Mouse (Mus musculus): ENCODE data around the gene Ncapg2. TPM values are rescaled to one million over a fixed set of nuclear protein-coding genes. Genes with fewer than 3 reads are reported as not detected.

Gene Ncapg2
- polyA plus RNA-seq, 1 experiment from 2014 or later, result 7.7 TPM

DNA sequence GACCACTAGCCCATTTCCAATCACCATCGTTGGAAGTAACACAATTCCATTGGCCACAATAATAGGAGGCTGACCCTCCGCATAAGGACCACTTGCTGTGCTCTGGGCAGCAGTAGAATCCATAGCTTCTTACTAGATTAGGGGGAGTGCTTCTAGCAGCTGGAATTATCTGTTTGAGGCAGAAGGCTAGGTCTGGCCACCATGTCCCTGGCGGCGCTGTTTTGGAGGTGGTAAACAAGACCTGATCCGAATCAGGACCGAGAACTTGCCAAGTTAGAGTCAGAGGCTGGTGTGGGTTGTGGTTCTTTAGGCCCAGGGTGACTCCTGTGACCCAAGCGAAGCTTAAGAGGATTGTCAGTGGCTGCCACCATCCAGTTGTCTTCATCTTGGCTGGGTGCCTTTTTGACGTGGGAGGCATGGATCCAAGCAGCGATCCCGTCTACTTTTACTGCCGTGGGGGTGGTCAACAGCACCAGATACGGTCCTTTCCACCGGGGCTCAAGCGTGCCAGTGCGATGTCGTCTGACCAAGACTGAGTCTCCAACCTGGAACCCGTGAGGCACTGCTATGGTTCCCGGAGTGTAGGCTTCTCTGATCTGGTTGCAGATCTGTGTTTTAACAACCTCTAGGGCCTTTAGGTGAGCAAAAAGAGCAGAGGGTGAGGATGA, 1.1 kb upstream of the Ncapg2 start:
- Histone ChIP-seq H3K4me1 (peaks cover 17% of the 10 kb centered on the region), H3K9me3 (replicated peaks) (0 out of 2 replicates have a peak, but pooled peaks cover 10% of the 10 kb centered on the region), H3K27ac (replicated peaks) (no peak overlapping the region), H3K9ac (replicated peaks) (no peak overlapping the region), H3K36me3 (0 out of 2 replicates have a peak, but pooled peaks cover 11% of the 10 kb centered on the region), H3K4me3 (replicated peaks) (peak overlapping the region; percentile 79), H3K4me2 (peak overlapping the region; percentile 82), H3K27me3 (replicated peaks) (no peaks in the 10 kb centered on the region)
- no peak; the same call in 1 of the 2 replicates for ATAC-seq (ENCODE audit: low FRiP score)
- WGBS, result 96% methylated on average over 18 of the region's 18 CpGs

DNA sequence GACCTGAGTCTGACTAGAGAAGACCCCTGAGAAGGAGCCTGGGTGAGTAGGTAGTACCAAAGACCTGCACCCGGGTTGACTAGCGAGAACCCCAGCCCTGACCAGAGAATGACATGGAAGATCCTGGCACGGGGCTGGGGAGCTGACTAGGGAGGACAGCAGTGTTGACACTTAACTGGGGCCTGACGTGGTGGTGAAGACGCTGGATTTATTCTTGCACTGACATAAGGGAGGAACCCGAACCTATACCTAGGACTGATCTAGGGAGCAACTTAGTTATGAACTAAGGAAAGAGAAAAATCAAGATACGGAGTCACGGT, 594 bp downstream of the Ncapg2 start:
- Histone ChIP-seq H3K27ac (replicated peaks) (no peak overlapping the region), H3K36me3 (0 out of 2 replicates have a peak, but pooled peaks cover 11% of the 10 kb centered on the region), H3K9ac (replicated peaks) (peak overlapping the region; percentile 58), H3K9me3 (replicated peaks) (0 out of 2 replicates have a peak, but pooled peaks cover 10% of the 10 kb centered on the region), H3K4me1 (peaks cover 17% of the 10 kb centered on the region), H3K4me2 (peak overlapping the region; percentile 82), H3K27me3 (replicated peaks) (no peaks in the 10 kb centered on the region), H3K4me3 (replicated peaks) (peak overlapping the region; percentile 79)
- no peak for ATAC-seq (ENCODE audit: low FRiP score)
- 11% methylated on average over 8 of the region's 8 CpGs for WGBS

DNA sequence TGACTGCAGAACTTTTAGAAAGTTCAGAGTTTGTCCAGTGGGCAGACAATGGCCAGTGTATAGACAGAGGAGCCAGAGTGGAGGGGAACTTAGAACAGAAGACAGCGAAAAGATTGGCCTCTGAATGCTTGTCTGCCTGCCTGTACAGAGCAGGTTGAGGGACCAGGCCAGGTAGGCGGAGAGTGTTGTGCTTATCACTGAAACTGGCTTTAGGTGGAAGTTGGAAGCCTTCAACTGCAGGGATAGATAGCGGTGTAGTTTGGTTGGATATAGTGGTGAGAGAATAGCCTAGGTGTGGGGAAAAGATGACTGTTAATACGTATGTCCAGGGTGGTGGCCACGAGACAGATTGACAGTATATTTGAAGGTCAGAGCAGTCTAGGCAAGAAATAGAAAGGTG, 2.7 kb downstream of the Ncapg2 start:
- H3K9me3 ChIP-seq (replicated peaks), result no peaks in the 10 kb centered on the region
- H3K4me1 ChIP-seq, result peaks cover 17% of the 10 kb centered on the region
- H3K4me3 ChIP-seq (replicated peaks), result no peak overlapping the region
- no peaks in the 10 kb centered on the region for H3K27me3 ChIP-seq (replicated peaks)
- H3K4me2 ChIP-seq, result no peak overlapping the region
- H3K36me3 ChIP-seq, result 0 out of 2 replicates have a peak, but pooled peaks cover 7% of the 10 kb centered on the region
- 98% methylated on average over 5 of the region's 5 CpGs for WGBS
- no peak overlapping the region for H3K9ac ChIP-seq (replicated peaks)
- no peak for ATAC-seq (ENCODE audit: low FRiP score)
- H3K27ac ChIP-seq (replicated peaks), result no peak overlapping the region

DNA sequence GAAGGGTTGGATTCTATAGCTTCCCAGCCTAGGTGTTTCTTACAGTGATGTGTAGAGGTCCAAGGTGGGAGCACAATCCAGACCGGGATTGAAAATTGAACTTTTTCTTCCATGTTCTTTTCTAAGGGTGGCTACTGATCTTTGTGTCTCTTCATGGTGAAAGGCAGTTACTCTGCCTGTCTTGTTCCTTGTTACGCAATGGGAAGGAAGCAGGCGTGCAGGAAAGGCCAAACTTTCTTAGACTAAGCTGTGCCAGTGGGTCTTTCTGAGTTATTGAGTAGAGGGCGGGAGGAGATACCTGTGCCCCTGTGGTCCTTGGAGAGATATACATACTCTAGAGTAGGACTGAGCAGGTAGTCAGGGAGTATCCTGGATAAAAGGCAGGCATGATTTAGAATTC, 9.7 kb downstream of the Ncapg2 start:
- Histone ChIP-seq H3K9ac (replicated peaks) (no peak overlapping the region), H3K4me1 (no peaks in the 10 kb centered on the region), H3K9me3 (replicated peaks) (no peaks in the 10 kb centered on the region), H3K4me2 (no peak overlapping the region), H3K4me3 (replicated peaks) (no peak overlapping the region), H3K27me3 (replicated peaks) (no peaks in the 10 kb centered on the region), H3K36me3 (peaks cover 3% of the 10 kb centered on the region; the same call in 1 of the 2 replicates), H3K27ac (replicated peaks) (no peak overlapping the region)
- ATAC-seq (ENCODE audit: low FRiP score), result no peak
- WGBS, result 98% methylated on average over 4 of the region's 4 CpGs

DNA sequence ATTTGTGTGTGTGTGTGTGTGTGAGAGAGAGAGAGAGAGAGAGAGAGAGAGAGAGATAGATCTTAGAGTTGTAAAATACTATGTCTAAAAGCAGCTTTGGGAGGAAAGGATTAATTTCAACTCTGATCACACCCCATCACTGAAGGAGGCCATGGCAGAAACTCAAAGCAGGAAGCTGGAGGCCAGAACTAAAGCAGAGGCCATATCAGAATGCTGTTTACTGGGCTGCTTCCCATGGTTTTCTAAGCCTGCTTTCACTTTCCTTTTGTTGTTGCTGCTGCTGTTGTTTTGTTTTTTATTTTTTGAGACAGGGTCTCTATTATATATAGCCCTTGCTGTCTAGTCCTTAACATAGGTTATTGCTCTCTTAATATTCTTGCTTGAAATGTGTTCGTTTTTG, 11.3 kb downstream of the Ncapg2 start:
- H3K9me3 ChIP-seq (replicated peaks), result no peaks in the 10 kb centered on the region
- no peak for ATAC-seq (ENCODE audit: low FRiP score)
- 95% methylated on average over 1 of the region's 1 CpGs for WGBS

DNA sequence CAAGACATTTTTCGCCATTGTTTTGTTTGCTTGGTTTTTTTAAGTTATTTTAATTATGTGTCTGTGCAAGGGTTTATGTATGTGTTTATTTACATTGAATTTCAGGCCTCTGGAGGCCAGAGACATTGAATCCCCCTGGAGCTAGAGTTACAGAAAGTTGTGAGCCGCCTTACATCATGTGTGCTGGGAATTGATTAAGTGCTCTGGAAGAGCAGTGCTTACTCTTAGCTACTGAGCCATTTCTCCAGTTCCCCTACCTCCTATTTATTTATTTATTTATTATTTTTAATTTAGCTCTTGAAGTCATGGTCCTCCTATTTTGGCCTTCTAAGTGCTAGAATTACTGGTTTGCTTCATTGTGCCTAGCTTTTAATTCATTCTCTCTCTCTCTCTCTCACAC, 16.5 kb downstream of the Ncapg2 start:
- no peaks in the 10 kb centered on the region for H3K4me1 ChIP-seq
- peaks cover 2% of the 10 kb centered on the region; the same call in 1 of the 2 replicates for H3K36me3 ChIP-seq
- ATAC-seq (ENCODE audit: low FRiP score), result no peak
- H3K27me3 ChIP-seq (replicated peaks), result no peaks in the 10 kb centered on the region
- no peak overlapping the region for H3K9ac ChIP-seq (replicated peaks)
- no peaks in the 10 kb centered on the region for H3K9me3 ChIP-seq (replicated peaks)
- H3K4me3 ChIP-seq (replicated peaks), result no peak overlapping the region
- H3K27ac ChIP-seq (replicated peaks), result no peak overlapping the region
- no peak overlapping the region for H3K4me2 ChIP-seq
- 98% methylated on average over 2 of the region's 2 CpGs for WGBS

More for the DNA sequence above, 11.3 kb downstream of the Ncapg2 start:
- H3K27ac ChIP-seq (replicated peaks), result no peak overlapping the region
- H3K4me1 ChIP-seq, result no peaks in the 10 kb centered on the region
- no peaks in the 10 kb centered on the region for H3K27me3 ChIP-seq (replicated peaks)
- H3K4me2 ChIP-seq, result no peak overlapping the region
- no peak overlapping the region for H3K9ac ChIP-seq (replicated peaks)
- no peak overlapping the region for H3K4me3 ChIP-seq (replicated peaks)
- peaks cover 3% of the 10 kb centered on the region; the same call in 1 of the 2 replicates for H3K36me3 ChIP-seq

DNA sequence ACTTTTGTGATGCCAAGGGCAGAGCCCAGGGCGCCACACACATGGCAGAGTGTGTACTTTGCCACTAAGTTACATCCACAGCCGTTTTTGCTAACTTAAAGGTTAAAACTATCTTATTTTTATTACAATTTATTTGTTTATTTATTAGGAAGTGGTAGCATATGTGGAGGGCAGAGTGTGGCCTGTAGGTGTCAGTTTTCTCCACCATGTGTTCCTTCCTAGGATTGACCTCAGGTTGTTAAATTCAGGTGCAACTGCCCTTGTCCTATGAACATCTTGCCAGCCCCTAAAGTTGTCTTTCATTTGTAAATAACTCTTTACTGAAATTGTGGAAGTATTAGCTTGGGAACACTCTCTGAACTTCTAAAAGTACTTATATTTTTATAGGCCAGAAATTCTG, 20.2 kb downstream of the Ncapg2 start:
- WGBS, result 95% methylated on average over 2 of the region's 2 CpGs
- Histone ChIP-seq H3K27me3 (replicated peaks) (no peaks in the 10 kb centered on the region), H3K9ac (replicated peaks) (no peak overlapping the region), H3K4me1 (no peaks in the 10 kb centered on the region), H3K9me3 (replicated peaks) (no peaks in the 10 kb centered on the region), H3K4me3 (replicated peaks) (no peak overlapping the region), H3K27ac (replicated peaks) (no peak overlapping the region), H3K36me3 (no peaks in the 10 kb centered on the region; the same call in 1 of the 2 replicates), H3K4me2 (no peak overlapping the region)
- ATAC-seq (ENCODE audit: low FRiP score), result no peak

DNA sequence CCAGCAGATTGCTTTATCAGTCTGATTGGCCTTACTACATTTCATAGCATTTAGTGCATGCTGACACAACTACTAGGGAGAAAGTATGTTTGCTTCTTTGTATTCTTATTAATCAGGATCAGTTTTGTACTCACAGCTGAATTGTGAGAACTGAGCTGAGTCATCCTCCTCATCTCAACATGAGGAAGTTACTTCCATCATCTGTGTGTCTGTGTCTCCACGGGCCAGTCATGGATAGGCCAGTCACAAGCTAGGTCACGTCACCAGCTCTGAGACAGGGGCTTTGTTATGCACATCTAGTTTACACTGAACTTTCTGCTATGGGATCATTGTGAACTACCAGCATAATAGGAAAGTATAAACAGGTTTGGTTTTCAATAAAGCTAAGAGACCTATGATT, 28.5 kb downstream of the Ncapg2 start:
- Histone ChIP-seq H3K4me1 (no peaks in the 10 kb centered on the region), H3K9ac (replicated peaks) (no peak overlapping the region), H3K4me3 (replicated peaks) (no peak overlapping the region), H3K36me3 (no peaks in the 10 kb centered on the region), H3K4me2 (no peak overlapping the region), H3K27me3 (replicated peaks) (no peaks in the 10 kb centered on the region), H3K27ac (replicated peaks) (no peak overlapping the region), H3K9me3 (replicated peaks) (no peaks in the 10 kb centered on the region)
- no peak for ATAC-seq (ENCODE audit: low FRiP score)
- WGBS, result 96% methylated on average over 2 of the region's 2 CpGs

DNA sequence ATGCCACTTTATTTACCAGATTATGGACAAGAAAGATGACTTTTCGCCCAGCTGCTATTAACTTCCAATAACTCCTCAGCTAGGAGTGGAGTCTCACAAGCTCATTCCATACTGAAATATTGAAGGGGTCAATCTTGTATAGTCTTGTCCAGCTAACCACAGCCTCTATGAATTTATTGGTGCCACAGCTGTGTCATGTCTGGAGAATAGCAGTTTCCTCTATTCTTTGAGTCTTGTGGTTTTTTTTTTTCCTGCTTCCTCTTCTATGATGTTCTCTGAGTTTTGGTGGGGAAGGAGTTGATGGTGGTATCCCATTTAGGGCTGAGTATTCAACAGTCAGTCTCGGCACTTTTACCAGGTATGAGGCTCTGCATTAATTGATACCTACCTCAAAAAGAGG, 30.0 kb downstream of the Ncapg2 start:
- no peaks in the 10 kb centered on the region for H3K9me3 ChIP-seq (replicated peaks)
- H3K27ac ChIP-seq (replicated peaks), result no peak overlapping the region
- no peak overlapping the region for H3K4me3 ChIP-seq (replicated peaks)
- H3K27me3 ChIP-seq (replicated peaks), result no peaks in the 10 kb centered on the region
- H3K9ac ChIP-seq (replicated peaks), result no peak overlapping the region
- ATAC-seq (ENCODE audit: low FRiP score), result no peak
- no peak overlapping the region for H3K4me2 ChIP-seq
- H3K36me3 ChIP-seq, result no peaks in the 10 kb centered on the region
- H3K4me1 ChIP-seq, result no peaks in the 10 kb centered on the region
- WGBS, result 86% methylated on average over 2 of the region's 2 CpGs

DNA sequence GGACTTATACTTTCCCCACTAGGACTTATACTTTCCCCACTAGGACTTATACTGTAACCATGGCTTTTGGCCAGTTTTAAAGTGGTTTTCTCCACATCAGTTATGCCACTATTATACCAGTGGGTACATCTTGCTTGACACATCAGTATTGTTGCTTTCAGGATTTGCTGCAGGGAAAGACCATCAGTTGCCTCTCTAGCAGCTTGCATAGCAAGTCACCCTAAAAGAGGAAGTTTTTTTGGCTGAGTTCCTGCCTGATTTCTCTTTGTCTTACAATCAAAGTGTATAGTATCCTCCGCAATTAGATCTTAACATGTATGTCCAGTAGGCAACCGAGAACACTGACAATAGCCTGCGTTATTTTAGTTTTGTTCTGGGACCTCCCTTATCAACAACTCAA, 30.9 kb downstream of the Ncapg2 start:
- Histone ChIP-seq H3K36me3 (0 out of 2 replicates have a peak, but pooled peaks cover 6% of the 10 kb centered on the region), H3K27me3 (replicated peaks) (no peaks in the 10 kb centered on the region), H3K9me3 (replicated peaks) (no peaks in the 10 kb centered on the region), H3K27ac (replicated peaks) (no peak overlapping the region), H3K9ac (replicated peaks) (no peak overlapping the region), H3K4me3 (replicated peaks) (no peak overlapping the region), H3K4me2 (no peak overlapping the region), H3K4me1 (no peaks in the 10 kb centered on the region)
- ATAC-seq (ENCODE audit: low FRiP score), result no peak
- 86% methylated on average over 3 of the region's 3 CpGs for WGBS

DNA sequence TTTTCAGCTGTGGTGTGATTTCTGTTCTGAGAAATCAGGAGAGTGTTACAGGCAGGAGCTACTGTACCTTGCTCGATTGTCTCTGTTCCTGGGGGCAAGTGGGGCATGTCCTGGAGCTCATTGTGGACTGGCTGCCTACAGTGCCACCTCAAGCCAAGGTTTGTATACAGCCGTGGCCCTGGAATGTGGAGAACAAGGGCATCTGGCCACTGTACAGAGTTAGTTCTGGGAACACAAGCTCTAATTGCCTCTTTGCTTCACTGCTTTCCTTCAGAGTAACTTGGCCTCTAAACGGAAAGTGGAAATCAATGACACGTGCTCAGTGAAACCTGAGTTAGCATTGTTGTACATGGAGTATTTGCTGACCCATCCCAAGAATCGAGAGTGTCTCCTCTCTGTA, 33.4 kb downstream of the Ncapg2 start:
- no peak overlapping the region for H3K4me2 ChIP-seq
- H3K9me3 ChIP-seq (replicated peaks), result no peaks in the 10 kb centered on the region
- WGBS, result 95% methylated on average over 5 of the region's 5 CpGs
- 0 out of 2 replicates have a peak, but pooled peaks cover 6% of the 10 kb centered on the region for H3K36me3 ChIP-seq
- no peak for ATAC-seq (ENCODE audit: low FRiP score)
- no peaks in the 10 kb centered on the region for H3K4me1 ChIP-seq
- H3K9ac ChIP-seq (replicated peaks), result no peak overlapping the region
- no peak overlapping the region for H3K4me3 ChIP-seq (replicated peaks)
- H3K27ac ChIP-seq (replicated peaks), result no peak overlapping the region
- no peaks in the 10 kb centered on the region for H3K27me3 ChIP-seq (replicated peaks)

DNA sequence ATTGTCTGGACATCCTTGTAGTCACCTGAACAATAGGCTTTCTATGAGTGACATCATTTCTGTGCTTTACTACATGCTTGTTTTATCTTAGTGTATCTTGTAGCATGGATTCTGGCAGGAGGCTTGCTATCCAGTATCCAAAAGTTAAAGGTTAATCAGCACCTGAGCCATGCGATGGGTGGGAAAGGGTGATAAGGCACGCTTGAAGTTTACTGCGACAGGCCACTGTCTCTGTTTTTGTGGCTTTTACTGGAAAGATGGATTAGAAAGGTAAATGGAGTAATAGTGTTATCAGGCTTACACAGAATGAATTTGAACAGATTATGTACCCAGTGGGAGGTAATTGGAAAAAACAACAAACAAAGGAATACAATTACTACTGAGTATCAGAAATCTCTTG, 37.0 kb downstream of the Ncapg2 start:
- peaks cover 13% of the 10 kb centered on the region; the same call in 1 of the 2 replicates for H3K36me3 ChIP-seq
- H3K4me1 ChIP-seq, result no peaks in the 10 kb centered on the region
- no peak overlapping the region for H3K4me3 ChIP-seq (replicated peaks)
- 89% methylated on average over 3 of the region's 3 CpGs for WGBS
- H3K4me2 ChIP-seq, result no peak overlapping the region
- H3K27me3 ChIP-seq (replicated peaks), result no peaks in the 10 kb centered on the region
- H3K9ac ChIP-seq (replicated peaks), result no peak overlapping the region
- ATAC-seq (ENCODE audit: low FRiP score), result no peak
- no peaks in the 10 kb centered on the region for H3K9me3 ChIP-seq (replicated peaks)
- H3K27ac ChIP-seq (replicated peaks), result no peak overlapping the region

All from neural tube, embryonic 15.5 days (tissue).